Mouse (Mus musculus) megakaryocyte, embryonic 14.5 days (primary cell): ENCODE data around the gene Pard3.

Source experiments
- FLI1 ChIP-seq: IDR thresholded peaks from 2 replicates; pipeline ENCODE4 v1.6.1; 2012; ENCODE audit warnings: low read length, inconsistent platforms, mixed read lengths
- GATA1 ChIP-seq: IDR thresholded peaks from 3 replicates; pipeline ENCODE4 v1.6.1; 2012; ENCODE audit warnings: mixed read lengths, low read length, inconsistent platforms, borderline replicate concordance

- TF ChIP-seq FLI1 (no peak), GATA1 (no peak)
Measured at GRCm38 (mm10) chr8:127193375-127193774, 129.7 kb downstream of the Pard3 start.
